Mouse (Mus musculus): ENCODE data around the gene F2rl1.

DNA sequence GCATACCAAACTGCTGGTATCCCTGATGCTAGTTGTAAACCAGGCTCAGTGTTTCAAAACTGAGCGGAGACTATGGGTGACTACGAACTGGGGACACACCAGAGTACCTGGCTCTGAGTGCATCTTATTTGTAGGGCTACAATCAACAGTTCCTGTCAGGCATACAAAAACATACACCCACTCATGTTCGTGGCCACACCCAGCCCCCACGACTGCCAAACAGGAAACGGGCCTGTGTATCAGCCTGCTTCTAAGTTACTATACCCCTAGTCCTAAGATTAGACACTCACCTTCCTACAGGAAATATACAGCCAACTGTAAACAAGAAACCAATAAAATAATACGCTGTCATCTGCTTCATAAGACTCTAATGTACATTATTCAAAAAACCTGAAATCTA lies 4.0 kb downstream of the F2rl1 start:
- TF ChIP-seq CTCF (IDR thresholded peaks at IDR 0.05; ENCODE audit: low read depth, low read length): no peak
- no peak for TF ChIP-seq TAL1 (conservative IDR thresholded peaks at IDR 0.05; ENCODE audit: low read depth, low read length)

Data from G1E (cell line).